Mouse (Mus musculus) skeletal muscle tissue, postnatal 0 days (tissue): ENCODE results near the gene Vmn1r217. TPM values are rescaled to one million over a fixed set of nuclear protein-coding genes. Genes with fewer than 3 reads are reported as not detected.

Source experiments
- polyA plus RNA-seq: library from polyadenylated mRNA; unstranded; fragments of >200 nt; fragmentation: Nextera tagmentation; extraction: Ambion mirVana; gene quantifications from 2 replicates; pipeline ENCODE4 v1.2.1, GENCODE M21; 2015

Gene Vmn1r217
- not detected in 2 replicates for polyA plus RNA-seq

DNA sequence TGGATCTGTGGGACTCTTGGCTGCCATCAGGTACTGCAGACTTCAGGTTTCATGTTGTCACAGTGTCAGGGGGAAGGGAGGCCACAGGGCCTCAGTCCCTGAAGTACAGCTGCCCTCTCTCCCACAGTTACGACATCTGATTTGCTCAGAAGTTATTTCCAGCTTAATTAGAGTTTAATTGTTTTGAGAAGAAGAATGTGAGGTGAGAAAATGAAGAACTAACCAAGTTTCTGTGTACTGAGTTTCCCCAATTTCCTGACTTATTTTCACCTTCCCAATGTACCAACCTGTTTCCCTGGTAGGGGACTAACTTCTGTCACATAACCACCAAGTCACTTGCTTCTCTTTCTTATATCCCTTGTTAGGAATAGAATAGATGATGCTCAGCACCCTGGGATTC is at the start of gene Vmn1r217:
Gene Vmn1r217 (minus strand): TSS at position 101 of the 400 bp plus-strand sequence.

DNA sequence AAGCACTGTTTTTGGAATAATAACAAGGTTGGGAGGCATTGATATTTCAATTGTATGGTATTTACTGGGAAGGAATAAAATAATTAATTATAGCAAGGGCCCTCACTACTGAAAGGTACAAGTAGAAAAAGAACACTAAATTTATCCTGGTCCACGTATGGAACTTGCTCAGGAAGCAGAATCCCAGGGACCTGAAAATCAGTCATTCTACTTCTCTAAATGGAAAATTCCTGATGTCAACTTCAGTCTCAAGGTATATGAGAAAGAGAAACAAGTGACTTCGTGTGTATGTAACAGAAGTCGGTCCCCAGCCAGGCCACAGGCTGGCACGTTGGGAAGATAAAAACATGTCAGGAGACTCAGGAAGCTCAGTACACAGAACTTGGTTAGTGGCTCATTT is 41.0 kb upstream of the Vmn1r217 start, which contains the start of gene Vmn1r219:
Gene Vmn1r219 (plus strand): TSS at position 301 of the 400 bp plus-strand sequence.

DNA sequence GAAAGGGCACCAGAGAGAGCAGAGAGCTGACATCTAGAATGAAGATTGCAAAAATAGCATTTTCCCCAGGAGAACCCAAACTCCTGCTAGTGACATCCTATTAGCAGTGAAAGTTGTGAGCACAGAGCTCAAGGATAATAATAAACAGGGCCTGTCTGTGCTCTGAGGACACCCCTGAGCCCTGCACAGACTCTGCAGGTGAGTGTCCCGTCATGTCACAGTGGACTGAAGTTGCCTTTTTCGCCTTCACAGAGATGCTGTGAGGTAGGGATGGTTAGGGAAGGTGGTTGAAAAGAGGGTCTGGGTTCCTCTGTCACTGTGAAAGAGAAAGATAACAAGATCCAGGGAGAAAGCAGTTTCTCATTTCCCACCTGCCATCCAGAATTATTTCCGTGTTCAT is 15.1 kb upstream of the Vmn1r217 start, which contains the start of gene Vmn1r218:
Gene Vmn1r218 (plus strand): TSS at position 57 of the 400 bp plus-strand sequence.

DNA sequence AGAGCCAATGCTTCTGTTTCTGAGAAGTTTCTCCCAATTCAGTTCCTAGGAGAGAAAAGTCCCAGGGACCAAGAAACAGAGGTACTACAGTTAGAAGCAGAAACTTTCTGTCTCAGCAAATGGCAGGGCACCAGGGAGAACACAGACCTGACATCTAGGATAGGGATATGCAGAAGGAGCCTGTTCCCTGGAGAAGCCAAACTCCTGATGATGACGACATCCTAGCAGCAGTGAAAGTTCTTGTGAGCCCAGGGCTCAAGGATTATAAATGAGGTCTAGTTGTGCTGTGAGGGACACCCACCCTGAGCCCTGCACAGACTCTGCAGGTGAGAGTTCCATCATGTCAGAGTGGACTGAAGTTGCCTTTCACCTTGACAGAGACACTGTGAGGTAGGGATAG is 50.3 kb downstream of the Vmn1r217 start, which contains the start of gene Vmn1r215:
Gene Vmn1r215 (plus strand): TSS at position 301 of the 400 bp plus-strand sequence.

Other genes with a start within 250 kb of the Vmn1r217 start
- gene Vmn1r212, start 234.0 kb downstream of the Vmn1r217 start, polyA plus RNA-seq: not detected in 2 replicates
- gene Vmn1r213, start 110.6 kb downstream of the Vmn1r217 start, polyA plus RNA-seq: not detected in 2 replicates
- not detected in 2 replicates for gene Vmn1r214, start 87.8 kb downstream of the Vmn1r217 start, polyA plus RNA-seq
- not detected in 2 replicates for gene Vmn1r215, start 50.2 kb downstream of the Vmn1r217 start, polyA plus RNA-seq
- gene Vmn1r218, start 14.9 kb upstream of the Vmn1r217 start, polyA plus RNA-seq: not detected in 2 replicates
- not detected in 2 replicates for gene Vmn1r219, start 41.1 kb upstream of the Vmn1r217 start, polyA plus RNA-seq
- gene Vmn1r220, start 69.7 kb upstream of the Vmn1r217 start, polyA plus RNA-seq: not detected in 2 replicates
- not detected in 2 replicates for gene Vmn1r221, start 95.9 kb upstream of the Vmn1r217 start, polyA plus RNA-seq
- gene Vmn1r222, start 117.7 kb upstream of the Vmn1r217 start, polyA plus RNA-seq: not detected in 2 replicates
- gene Vmn1r223, start 128.9 kb upstream of the Vmn1r217 start, polyA plus RNA-seq: not detected in 2 replicates